Mouse (Mus musculus) urinary bladder, adult 2 months (tissue): Measurements from ENCODE around the gene Emilin3. TPM values are rescaled to one million over a fixed set of nuclear protein-coding genes. Genes with fewer than 3 reads are reported as not detected.

ENCODE experiments used
- DNase-seq: peaks from one replicate; pipeline ENCODE4 v3.0.0; 2022; ENCODE audit warnings: low spot score
- polyA plus RNA-seq: library from polyadenylated mRNA; depleted of rRNA; stranded (reverse); fragments of >200 nt; gene quantifications from 2 replicates; pipeline ENCODE4 v1.2.3, GENCODE M21; 2012; rRNA removed

Gene Emilin3
- polyA plus RNA-seq, 1 experiment, result 0.17 TPM

DNA sequence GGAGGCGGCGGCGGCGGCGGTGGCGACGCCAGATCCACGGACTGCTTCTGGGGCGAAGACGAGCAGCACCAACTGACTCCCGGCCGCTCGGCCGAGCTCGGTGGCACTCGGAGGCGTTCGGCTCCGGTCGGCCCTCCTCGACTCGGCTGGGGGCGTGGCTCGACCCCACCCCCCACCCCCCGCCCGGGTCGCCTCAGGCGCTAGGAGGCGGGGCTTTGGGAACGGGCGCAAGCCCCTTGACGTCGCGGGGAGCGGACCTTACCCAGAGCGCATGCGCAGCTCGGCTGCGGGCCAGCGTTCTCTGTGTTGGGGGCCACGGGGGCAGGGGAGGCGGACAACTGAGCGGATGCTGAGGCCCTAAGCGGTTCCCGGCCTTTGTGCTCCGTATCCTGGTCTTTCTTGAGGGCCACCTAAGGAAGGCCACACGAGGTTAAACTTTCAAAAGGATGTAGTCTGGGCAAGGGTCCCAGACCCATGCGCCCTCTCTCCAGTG is 39.2 kb downstream of the Emilin3 start, which contains the start of gene Zhx3:
Gene Zhx3 (minus strand): TSS at position 109 of the 493 bp plus-strand sequence.
- DNase-seq, result peak; percentile 84

DNA sequence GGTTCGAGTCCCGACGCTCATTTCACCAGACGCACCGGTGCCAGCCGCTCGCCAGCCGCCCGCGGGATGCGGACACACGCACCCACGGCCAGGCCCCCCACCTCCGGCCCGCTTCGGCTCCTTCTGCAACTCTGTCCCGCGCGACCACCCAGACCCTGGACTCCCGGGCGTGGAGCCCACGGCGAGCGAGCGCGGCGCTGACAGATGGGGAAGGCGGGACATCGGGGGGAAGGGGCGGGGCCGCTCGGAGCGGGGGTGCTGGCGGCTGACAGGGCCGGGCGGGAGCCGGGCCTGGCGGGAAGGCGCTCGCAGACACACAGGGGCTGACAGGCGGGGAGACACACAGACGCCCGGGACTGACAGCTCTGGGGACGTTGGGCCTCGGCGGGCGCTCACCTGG is 39.7 kb downstream of the Emilin3 start:
- peak; percentile 68 for DNase-seq

GRCm38 (mm10) chr2:160871310-160871709 is 40.8 kb downstream of the Emilin3 start:
- no peak for DNase-seq

DNA sequence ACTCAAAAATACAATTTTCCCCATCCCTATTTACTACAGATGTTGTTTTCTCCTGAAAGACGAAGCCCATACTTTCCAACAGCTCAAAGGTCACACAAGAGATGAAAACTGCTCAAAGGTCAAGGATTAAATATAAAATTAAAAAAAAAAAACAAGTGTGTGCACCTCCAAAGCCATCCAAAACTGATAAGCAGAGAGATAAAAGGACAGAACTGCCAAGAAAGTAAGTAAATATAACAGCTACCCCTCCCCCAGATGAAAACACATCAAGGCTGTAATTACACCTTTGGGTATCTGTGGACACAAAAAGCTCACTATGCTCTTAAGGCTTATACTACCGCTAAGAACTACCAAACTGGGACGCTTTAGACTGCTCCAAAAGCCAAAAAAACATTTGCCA is 42.7 kb downstream of the Emilin3 start:
- DNase-seq, result no peak

GRCm38 (mm10) chr2:160865266-160865665 is 46.9 kb downstream of the Emilin3 start:
- no peak for DNase-seq

GRCm38 (mm10) chr2:160864112-160864511 is 48.0 kb downstream of the Emilin3 start:
- DNase-seq, result no peak

DNA sequence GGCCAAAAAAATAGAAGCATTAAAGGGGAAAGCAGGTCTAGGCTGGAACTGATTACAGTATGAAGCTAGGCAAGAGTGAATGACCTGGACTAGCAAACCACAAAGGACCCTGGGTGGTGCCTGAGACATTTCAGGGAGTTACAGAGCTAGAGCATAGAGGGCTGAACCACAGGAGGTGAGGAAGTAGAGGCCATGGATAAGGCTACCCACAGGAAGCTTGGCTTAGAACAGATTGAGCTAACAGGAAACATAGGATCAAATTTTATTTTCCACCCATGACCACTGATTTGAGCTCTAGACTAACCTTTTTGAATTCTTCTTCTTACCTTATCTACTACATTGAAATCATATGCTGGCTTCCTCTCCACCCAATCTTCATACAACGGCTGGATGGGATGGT is 51.8 kb downstream of the Emilin3 start:
- no peak for DNase-seq

Other genes with a start within 250 kb of the Emilin3 start
- gene Plcg1, start 181.0 kb downstream of the Emilin3 start, polyA plus RNA-seq, result 56.5 TPM in 2 replicates
- gene Zhx3, start 39.3 kb downstream of the Emilin3 start, polyA plus RNA-seq, result 5.7 and 10.5 TPM in 2 replicates
- gene Lpin3, start 31.7 kb downstream of the Emilin3 start, polyA plus RNA-seq, result 21.1 and 28.2 TPM in 2 replicates
- gene Chd6, start 196.7 kb upstream of the Emilin3 start, polyA plus RNA-seq, result 26.4 and 27.6 TPM in 2 replicates